Mouse (Mus musculus): ENCODE data around the gene 5730480H06Rik. TPM values are rescaled to one million over a fixed set of nuclear protein-coding genes. Genes with fewer than 3 reads are reported as not detected.

Gene 5730480H06Rik
- total RNA-seq, 2 experiments from 2014 or later, result 3.5 to 5.1 TPM

DNA sequence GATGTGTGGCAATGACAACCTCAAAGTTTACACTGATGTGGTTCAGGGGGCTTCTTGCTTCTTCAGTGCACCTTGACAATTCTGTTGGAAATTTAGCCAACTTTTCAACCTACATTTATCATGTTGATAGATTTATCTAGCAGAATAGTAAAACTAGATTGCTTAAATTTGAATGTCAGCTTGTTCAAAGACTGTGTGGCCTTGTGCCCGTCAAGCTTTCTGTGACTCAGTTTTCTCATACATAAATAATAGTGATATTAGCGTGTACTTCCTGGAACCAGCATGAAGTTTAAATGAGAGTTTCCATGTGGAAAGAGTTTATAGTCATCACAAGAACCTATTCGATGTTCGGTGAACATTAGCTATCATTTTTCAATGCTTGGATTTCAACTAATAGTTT lies 84.5 kb downstream of the 5730480H06Rik start:
- no peak for DNase-seq
- intact Hi-C loops (cut with DNase I), result no loop called here

DNA sequence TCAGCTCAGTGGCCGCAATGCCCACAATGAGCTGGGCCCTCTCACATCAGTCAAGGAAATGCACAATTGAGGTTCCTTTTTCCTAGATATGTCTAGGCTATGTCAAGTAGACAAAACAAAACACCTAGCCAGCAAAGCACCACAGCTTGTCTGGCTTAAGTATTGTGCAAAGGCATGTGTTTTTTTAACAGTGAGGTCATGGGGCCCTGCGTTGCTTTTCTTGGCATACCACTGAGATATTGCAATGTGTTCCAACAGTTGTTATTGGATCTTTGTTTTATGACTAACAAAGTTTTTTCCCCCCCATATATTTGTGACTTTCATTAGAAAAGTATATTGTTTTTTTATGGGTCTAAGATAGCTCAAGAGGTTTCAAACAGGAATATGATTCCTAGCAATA lies 92.0 kb downstream of the 5730480H06Rik start:
- intact Hi-C loops (cut with DNase I), result no loop called here
- DNase-seq, result no peak

DNA sequence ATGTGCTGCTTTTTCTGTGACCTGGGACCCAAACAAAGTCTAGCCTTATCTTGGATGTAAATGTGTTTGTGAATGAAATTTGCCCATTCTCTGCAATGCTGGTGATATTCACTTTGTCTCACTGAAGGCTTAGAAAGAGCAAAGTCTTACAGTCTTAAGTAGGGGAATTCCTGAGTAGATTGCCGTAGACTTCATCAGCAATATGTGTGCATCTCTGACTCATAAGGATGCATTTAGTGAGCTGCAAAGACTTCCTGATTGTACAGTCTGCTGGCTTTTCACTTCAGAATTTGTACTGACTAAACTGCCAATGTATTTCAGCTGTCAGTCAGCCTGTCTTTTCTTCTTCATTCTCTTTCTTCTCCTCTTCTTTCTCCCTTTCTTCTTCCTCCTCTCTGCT lies 94.2 kb downstream of the 5730480H06Rik start:
- intact Hi-C loops (cut with DNase I), result no loop called here
- no peak for DNase-seq

DNA sequence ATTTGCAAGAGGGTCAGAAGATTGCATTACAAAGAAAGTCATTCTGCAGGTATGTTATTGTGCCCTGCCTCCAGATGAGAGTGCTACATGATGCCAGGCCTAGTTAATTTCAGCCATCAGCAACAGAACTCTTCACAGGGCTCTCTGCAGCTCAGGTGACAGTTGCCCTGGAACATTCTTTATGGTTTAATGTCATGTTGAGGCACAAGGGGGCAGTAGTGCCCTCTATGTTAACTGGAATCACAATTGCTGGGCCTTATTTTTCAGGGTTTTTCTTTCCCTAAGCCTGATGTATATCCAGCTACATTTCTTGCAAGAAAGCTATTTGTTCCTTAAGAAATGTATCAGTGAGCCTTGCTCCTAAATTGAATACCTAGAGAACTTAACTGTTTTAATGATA lies 102.7 kb downstream of the 5730480H06Rik start:
- intact Hi-C loops (cut with DNase I), result no loop called here
- no peak for DNase-seq

DNA sequence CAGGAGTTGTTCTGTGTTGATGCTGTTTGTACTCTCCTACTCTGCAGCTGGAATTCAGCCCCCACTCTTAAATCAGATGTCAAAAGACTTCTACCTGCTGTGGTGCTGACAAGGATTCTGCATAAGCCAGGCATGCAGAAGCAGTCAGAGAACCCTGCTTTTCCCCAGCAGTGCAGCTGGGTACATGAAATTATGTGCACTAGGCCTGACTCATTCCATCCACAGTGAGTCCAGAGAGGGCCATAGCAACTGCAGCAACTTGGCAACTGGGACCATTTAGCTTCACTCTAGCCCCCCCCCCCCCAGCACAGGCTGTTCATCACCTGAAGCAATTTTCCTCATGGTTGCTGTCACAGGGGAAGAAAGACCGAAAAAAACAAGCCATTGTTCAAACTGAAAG lies 121.1 kb downstream of the 5730480H06Rik start:
- no peak for DNase-seq
- intact Hi-C loops (cut with DNase I), result no loop called here

DNA sequence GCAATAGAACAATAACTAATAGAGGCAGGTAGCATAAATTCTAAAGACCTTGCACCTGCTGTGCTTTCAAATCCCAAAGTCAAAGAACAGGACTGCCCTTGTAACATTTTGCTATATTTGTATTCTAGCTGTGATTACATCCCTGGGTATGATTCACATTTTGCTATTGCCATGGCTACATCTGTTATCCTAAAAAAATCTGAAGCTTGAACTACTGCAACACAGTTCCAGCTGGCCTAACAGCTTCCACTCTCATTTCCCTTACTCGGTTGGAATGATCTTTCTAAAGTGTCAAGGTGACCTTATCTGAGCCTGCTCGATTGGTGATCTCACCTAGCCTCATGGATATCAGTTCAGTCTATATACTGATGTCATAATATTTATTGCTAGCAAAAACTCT lies 132.5 kb downstream of the 5730480H06Rik start:
- intact Hi-C loops (cut with DNase I), result no loop called here
- no peak for DNase-seq

All from gastrocnemius, postnatal 36 days (tissue).